ENCODE assay signal across 23 mouse cellular contexts in the genomic region with DNA sequence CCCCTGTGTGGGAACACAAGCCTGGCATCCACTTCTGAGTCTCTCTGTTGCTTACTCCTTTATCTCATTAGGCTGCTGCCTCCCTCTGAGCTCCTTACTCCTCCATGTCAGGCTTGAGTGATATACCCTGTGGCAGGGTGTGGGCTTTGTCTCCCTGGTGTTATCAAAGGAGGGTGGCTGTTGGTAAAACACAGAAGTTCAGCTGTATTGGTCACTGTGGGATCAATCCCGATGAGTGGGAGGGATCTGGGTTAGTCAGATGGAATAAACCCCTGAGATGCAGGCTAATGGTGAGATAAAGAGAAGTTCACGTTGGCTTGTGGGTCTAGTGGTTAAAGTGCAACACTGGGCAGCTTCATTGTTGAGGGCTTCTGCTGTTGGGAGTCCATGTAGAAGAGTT.
DNase-seq lines count a peak whose midpoint lies in the region; ATAC-seq and TF ChIP-seq lines count a peak whose summit lies in the region.
"Had no signal": no experiment of that assay in that cellular context is flagged by ENCODE, and none has a peak within 500 bp of the region (broad histone marks: within the 10 kb centered on the region; RNA-seq: fewer than 3 reads in every experiment).

No protein-coding gene starts in this region.

- no peak overlapping the region for H3K4me3 ChIP-seq in forebrain, embryonic 10.5 days
- no peak overlapping the region for H3K4me3 ChIP-seq in forebrain, embryonic 11.5 days (ENCODE audit: low read depth, low read length)
- no peak overlapping the region for H3K4me3 ChIP-seq in liver, embryonic 13.5 days (replicated peaks)
- H3K4me3 ChIP-seq in liver, postnatal 0 days (ENCODE audit: low read depth, low read length), result no peak overlapping the region
- H3K4me3 ChIP-seq in thymus, adult 2 months (ENCODE audit: control insufficient read depth, insufficient read depth, low read length), result no peak overlapping the region
- H3K4me3 ChIP-seq: embryonic facial prominence, embryonic 15.5 days; erythroblast, embryonic 14.5 days; forebrain, embryonic 12.5 days; heart, embryonic 13.5 days; hindbrain, embryonic 13.5 days had no signal

- no peak for DNase-seq in forebrain, embryonic 10.5 days (ENCODE audit: extremely low spot score, low spot score)
- DNase-seq in forebrain, embryonic 11.5 days (ENCODE audit: low spot score), result no peak
- DNase-seq in MEL-GATA-1-ER (ENCODE audit: extremely low read depth, low read depth), result peak; percentile 33
- DNase-seq in liver, embryonic 13.5 days, result no peak
- DNase-seq in liver, postnatal 0 days, result no peak
- no peak for DNase-seq in thymus, adult 2 months
- DNase-seq in gastrocnemius, adult 18-20 months (ENCODE audit: low spot score), result no peak
- DNase-seq in spleen, adult 12 weeks (ENCODE audit: low spot score), result no peak
- DNase-seq: adrenal gland, postnatal 10 days; B cell, adult 2 months; cerebellum, adult 18-20 months; cerebellum, postnatal 10 days; embryo, embryonic 11 days; gastrocnemius, postnatal 14 days; heart, postnatal 36 days had no signal

- H3K36me3 ChIP-seq in forebrain, embryonic 10.5 days (replicated peaks), result no peaks in the 10 kb centered on the region
- no peaks in the 10 kb centered on the region for H3K36me3 ChIP-seq in forebrain, embryonic 11.5 days (ENCODE audit: control insufficient read depth, insufficient read depth, low read length)
- no peaks in the 10 kb centered on the region for H3K36me3 ChIP-seq in liver, embryonic 13.5 days
- H3K36me3 ChIP-seq in liver, postnatal 0 days (replicated peaks; ENCODE audit: insufficient read depth, low read length), result no peaks in the 10 kb centered on the region
- no peaks in the 10 kb centered on the region for H3K36me3 ChIP-seq in thymus, adult 2 months (ENCODE audit: control insufficient read depth, insufficient read depth, low read length)
- H3K36me3 ChIP-seq: embryonic facial prominence, embryonic 15.5 days; forebrain, embryonic 12.5 days; heart, embryonic 13.5 days; hindbrain, embryonic 13.5 days had no signal

- TF ChIP-seq POLR2A in thymus, adult 2 months (IDR thresholded peaks at IDR 0.05; ENCODE audit: control insufficient read depth, extremely low read depth, insufficient read depth, low read length, poor library complexity), result no peak

- TF ChIP-seq EP300 in liver, postnatal 0 days (IDR thresholded peaks at IDR 0.05; ENCODE audit: low read depth), result 0 out of 2 replicates have a peak, but pooled peaks have one; percentile 34

- peaks cover 11% of the 10 kb centered on the region for H3K4me1 ChIP-seq in forebrain, embryonic 10.5 days
- no peaks in the 10 kb centered on the region for H3K4me1 ChIP-seq in forebrain, embryonic 11.5 days (replicated peaks; ENCODE audit: control insufficient read depth, insufficient read depth, low read length)
- peaks cover 6% of the 10 kb centered on the region; the same call in 1 of the 2 replicates for H3K4me1 ChIP-seq in liver, embryonic 13.5 days (replicated peaks)
- no peaks in the 10 kb centered on the region for H3K4me1 ChIP-seq in liver, postnatal 0 days (ENCODE audit: insufficient read depth)
- 0 out of 2 replicates have a peak, but pooled peaks cover 3% of the 10 kb centered on the region for H3K4me1 ChIP-seq in thymus, adult 2 months (replicated peaks; ENCODE audit: control insufficient read depth, insufficient read depth, low read length)
- H3K4me1 ChIP-seq: embryonic facial prominence, embryonic 15.5 days; forebrain, embryonic 12.5 days; heart, embryonic 13.5 days; hindbrain, embryonic 13.5 days had no signal

- H3K9ac ChIP-seq in forebrain, embryonic 11.5 days (ENCODE audit: low read length), result no peak overlapping the region
- H3K9ac ChIP-seq in liver, embryonic 13.5 days, result no peak overlapping the region
- H3K9ac ChIP-seq in liver, postnatal 0 days (replicated peaks), result no peak overlapping the region
- H3K9ac ChIP-seq: embryonic facial prominence, embryonic 15.5 days; forebrain, embryonic 12.5 days; heart, embryonic 13.5 days; hindbrain, embryonic 13.5 days had no signal

- WGBS in forebrain, embryonic 10.5 days, result 66% methylated on average over 2 of the region's 2 CpGs
- 58% methylated on average over 2 of the region's 2 CpGs for WGBS in forebrain, embryonic 11.5 days
- 12% methylated on average over 2 of the region's 2 CpGs for WGBS in liver, embryonic 13.5 days (ENCODE audit: insufficient replicate concordance)
- WGBS in liver, postnatal 0 days (ENCODE audit: insufficient replicate concordance), result 43% methylated on average over 2 of the region's 2 CpGs
- 66% methylated on average over 2 of the region's 2 CpGs for WGBS in thymus, adult 2 months

- ATAC-seq in forebrain, embryonic 11.5 days (replicated peaks; ENCODE audit: low FRiP score), result no peak
- ATAC-seq in liver, embryonic 13.5 days (ENCODE audit: low read depth), result peak; percentile 68
- peak; percentile 50 for ATAC-seq in liver, postnatal 0 days
- ATAC-seq: CD4-positive, CD25-positive, alpha-beta regulatory T cell, adult 4 months; forebrain, embryonic 16.5 days; hindbrain, postnatal 0 days had no signal

- 0 out of 2 replicates have a peak overlapping the region, but pooled peaks have one; percentile 48 for H3K27ac ChIP-seq in forebrain, embryonic 10.5 days
- no peak overlapping the region for H3K27ac ChIP-seq in forebrain, embryonic 11.5 days (ENCODE audit: low read depth, low read length)
- no peak overlapping the region for H3K27ac ChIP-seq in liver, embryonic 13.5 days
- H3K27ac ChIP-seq in liver, postnatal 0 days (ENCODE audit: low read depth), result no peak overlapping the region
- no peak overlapping the region for H3K27ac ChIP-seq in thymus, adult 2 months (ENCODE audit: control insufficient read depth, insufficient read depth, low read length)
- H3K27ac ChIP-seq: embryonic facial prominence, embryonic 15.5 days; forebrain, embryonic 12.5 days; heart, embryonic 13.5 days; hindbrain, embryonic 13.5 days; hindbrain, postnatal 0 days had no signal

- no peaks in the 10 kb centered on the region for H3K27me3 ChIP-seq in forebrain, embryonic 10.5 days (ENCODE audit: poor library complexity, severe bottlenecking)
- H3K27me3 ChIP-seq in forebrain, embryonic 11.5 days (ENCODE audit: control insufficient read depth, insufficient read depth, low read length), result no peaks in the 10 kb centered on the region
- no peaks in the 10 kb centered on the region for H3K27me3 ChIP-seq in liver, embryonic 13.5 days
- no peaks in the 10 kb centered on the region for H3K27me3 ChIP-seq in liver, postnatal 0 days (ENCODE audit: insufficient read depth, low read length)
- H3K27me3 ChIP-seq in thymus, adult 2 months (ENCODE audit: control insufficient read depth, insufficient read depth, low read length), result no peaks in the 10 kb centered on the region
- H3K27me3 ChIP-seq: embryonic facial prominence, embryonic 15.5 days; forebrain, embryonic 12.5 days; heart, embryonic 13.5 days; hindbrain, embryonic 13.5 days had no signal

- no peak overlapping the region for H3K4me2 ChIP-seq in forebrain, embryonic 11.5 days (ENCODE audit: low read depth, low read length, severe bottlenecking)
- no peak overlapping the region for H3K4me2 ChIP-seq in liver, embryonic 13.5 days
- no peak overlapping the region for H3K4me2 ChIP-seq in liver, postnatal 0 days (ENCODE audit: low read depth, low read length)
- H3K4me2 ChIP-seq: embryonic facial prominence, embryonic 15.5 days; forebrain, embryonic 12.5 days; heart, embryonic 13.5 days; hindbrain, embryonic 13.5 days had no signal

- no peaks in the 10 kb centered on the region for H3K9me3 ChIP-seq in forebrain, embryonic 10.5 days
- no peaks in the 10 kb centered on the region for H3K9me3 ChIP-seq in forebrain, embryonic 11.5 days (ENCODE audit: control insufficient read depth, low read length)
- no peaks in the 10 kb centered on the region for H3K9me3 ChIP-seq in liver, embryonic 13.5 days (replicated peaks)
- no peaks in the 10 kb centered on the region for H3K9me3 ChIP-seq in liver, postnatal 0 days (ENCODE audit: low read length)
- H3K9me3 ChIP-seq: embryonic facial prominence, embryonic 15.5 days; forebrain, embryonic 12.5 days; heart, embryonic 13.5 days; hindbrain, embryonic 13.5 days had no signal

- no peak for TF ChIP-seq CTCF in liver, postnatal 0 days (IDR thresholded peaks at IDR 0.05; ENCODE audit: low read depth)
- TF ChIP-seq CTCF in thymus, adult 2 months (IDR thresholded peaks at IDR 0.05; ENCODE audit: borderline replicate concordance, control insufficient read depth, extremely low read depth, insufficient read depth, low read length, poor library complexity), result no peak
